Mouse (Mus musculus): ENCODE results near the gene Tnnt3.

DNA sequence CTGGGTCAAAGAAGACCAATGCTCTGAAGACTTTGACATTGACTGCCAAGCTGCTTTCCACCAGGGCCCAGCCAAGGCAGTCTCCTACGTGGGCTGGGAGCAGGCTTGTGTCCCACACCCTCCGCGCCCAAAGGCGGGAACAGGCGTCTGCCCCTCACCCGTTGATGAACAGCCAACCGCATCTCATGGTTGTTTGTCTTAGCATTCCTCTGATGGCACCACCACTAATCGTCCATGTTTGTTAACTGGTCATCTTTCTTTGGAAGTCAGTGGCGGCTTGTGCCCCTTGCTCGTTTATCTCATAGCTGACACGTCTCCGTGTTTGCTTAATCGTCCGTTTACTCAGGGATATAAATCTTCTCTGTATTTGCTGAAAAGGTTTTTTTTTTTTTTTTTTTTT, 10.9 kb downstream of the Tnnt3 start:
- TF ChIP-seq POLR2A (IDR thresholded peaks at IDR 0.05; ENCODE audit: extremely low read depth, insufficient read depth, low read length) (no peak), CTCF (IDR thresholded peaks at IDR 0.05; ENCODE audit: extremely low read depth, insufficient read depth, low read length) (no peak)

Data from cortical plate, adult 2 months (tissue).